Mouse (Mus musculus) hematopoietic stem cell, adult 5-6 weeks (primary cell): ENCODE data around the gene Prlhr. TPM values are rescaled to one million over a fixed set of nuclear protein-coding genes. Genes with fewer than 3 reads are reported as not detected.
A peak's percentile ranks its signal among the peaks of the same experiment; 100 is the strongest.

Experiments
- ATAC-seq, 2 experiments: fragments of 125-278 bp in 1 of 2; replicated peaks in 1 of 2; 2 replicates each; pipeline ENCODE4 v1.8.0; 2016 to 2017; ENCODE audit warnings: inconsistent platforms in 2 of 2, mild to moderate bottlenecking in 2 of 2, moderate number of reproducible peaks in 2 of 2, low read depth in 1 of 2, moderate TSS enrichment in 1 of 2; ENCODE audit not compliant: low FRiP score in 2 of 2, poor library complexity in 2 of 2, severe bottlenecking in 2 of 2, insufficient read depth in 1 of 2, low TSS enrichment in 1 of 2
- total RNA-seq: library from RNA; stranded (forward); fragments of 172-1452, 232-1000 nt; gene quantifications from 2 replicates; pipeline ENCODE4 v1.2.3, GENCODE M21; 2017

Gene Prlhr
- not detected in 2 replicates for total RNA-seq

- no peak for ATAC-seq
Observed at GRCm38 (mm10) chr19:60468254-60468762, at the start of gene Prlhr. Gene Prlhr (minus strand): TSS chr19:60468304.

- no peak for ATAC-seq
Observed at GRCm38 (mm10) chr19:60515064-60515463, 47.0 kb upstream of the Prlhr start.

- ATAC-seq, result no peak
Observed at GRCm38 (mm10) chr19:60513431-60513830, 45.3 kb upstream of the Prlhr start.

GRCm38 (mm10) chr19:60500209-60500608, 32.1 kb upstream of the Prlhr start:
- ATAC-seq, result no peak

GRCm38 (mm10) chr19:60497171-60497570, 29.1 kb upstream of the Prlhr start:
- ATAC-seq, result no peak

- no peak for ATAC-seq
Observed at GRCm38 (mm10) chr19:60495772-60496171, 27.7 kb upstream of the Prlhr start.

GRCm38 (mm10) chr19:60489566-60489965, 21.5 kb upstream of the Prlhr start:
- ATAC-seq, result no peak

GRCm38 (mm10) chr19:60485261-60485660, 17.2 kb upstream of the Prlhr start:
- ATAC-seq, result no peak

- ATAC-seq, result no peak
Observed at GRCm38 (mm10) chr19:60478859-60479258, 10.8 kb upstream of the Prlhr start.

- ATAC-seq, result no peak
Observed at GRCm38 (mm10) chr19:60477788-60478187, 9.7 kb upstream of the Prlhr start.

- peak in 1 of 2 experiments; percentile 49; a peak in 1 of 4 replicates for ATAC-seq
Observed at GRCm38 (mm10) chr19:60468846-60469245, 742 bp upstream of the Prlhr start.

GRCm38 (mm10) chr19:60467588-60468007, 506 bp downstream of the Prlhr start:
- peak in 1 of 2 experiments; percentile 30; a peak in 2 of 4 replicates for ATAC-seq

- peak; percentile 80 to 85 for ATAC-seq
Observed at GRCm38 (mm10) chr19:60466953-60467570, 1.0 kb downstream of the Prlhr start.

GRCm38 (mm10) chr19:60465726-60466125, 2.4 kb downstream of the Prlhr start:
- ATAC-seq, result no peak

- peak; percentile 63 to 65 for ATAC-seq
Observed at GRCm38 (mm10) chr19:60463896-60464295, 4.2 kb downstream of the Prlhr start.

- ATAC-seq, result no peak
Observed at GRCm38 (mm10) chr19:60463440-60463839, 4.7 kb downstream of the Prlhr start.

- no peak for ATAC-seq
Observed at GRCm38 (mm10) chr19:60461476-60461875, 6.6 kb downstream of the Prlhr start.

- ATAC-seq, result no peak
Observed at GRCm38 (mm10) chr19:60459680-60460079, 8.4 kb downstream of the Prlhr start.

GRCm38 (mm10) chr19:60459071-60459470, 9.0 kb downstream of the Prlhr start:
- no peak for ATAC-seq
